Mouse (Mus musculus): ENCODE measurements around the gene 8030474K03Rik. TPM values are rescaled to one million over a fixed set of nuclear protein-coding genes. Genes with fewer than 3 reads are reported as not detected.

Gene 8030474K03Rik
- polyA plus RNA-seq (2015; fragmentation: Nextera tagmentation; extraction: Ambion mirVana) = not detected in 2 replicates

- no peak within 1 kb of the TSS for H3K27ac ChIP-seq
- H3K9ac ChIP-seq (replicated peaks) = no peak within 1 kb of the TSS
- H3K36me3 ChIP-seq = no peaks in the 10 kb centered on the region
- no peak within 1 kb of the TSS for H3K4me3 ChIP-seq (replicated peaks)
- no peak for ATAC-seq
- no peaks in the 10 kb centered on the region for H3K27me3 ChIP-seq
- no peaks in the 10 kb centered on the region for H3K9me3 ChIP-seq
- H3K4me2 ChIP-seq (replicated peaks) = no peak within 1 kb of the TSS
- no peaks in the 10 kb centered on the region for H3K4me1 ChIP-seq (replicated peaks)
- 93% methylated on average over 35 of the region's 35 CpGs for WGBS
Measured at GRCm38 (mm10) chrX:101794342-101794741, at the start of gene 8030474K03Rik, which contains the start of gene Gm4779. 8030474K03Rik (plus strand) TSS chrX:101794656. Gm4779 (minus strand) TSS chrX:101794423.

- Histone ChIP-seq H3K4me2 (replicated peaks) (no peak overlapping the region), H3K27ac (no peak overlapping the region), H3K4me3 (replicated peaks) (no peak overlapping the region), H3K4me1 (replicated peaks) (no peaks in the 10 kb centered on the region), H3K36me3 (no peaks in the 10 kb centered on the region), H3K27me3 (peaks cover 37% of the 10 kb centered on the region; the same call in 1 of the 2 replicates), H3K9me3 (no peaks in the 10 kb centered on the region), H3K9ac (replicated peaks) (no peak overlapping the region)
- ATAC-seq = no peak
- 47% methylated on average over 4 of the region's 4 CpGs for WGBS
Measured at GRCm38 (mm10) chrX:101750144-101750543, 44.3 kb upstream of the 8030474K03Rik start.

GRCm38 (mm10) chrX:101754478-101754877 is 40.0 kb upstream of the 8030474K03Rik start:
- Histone ChIP-seq H3K4me3 (replicated peaks) (no peak overlapping the region), H3K36me3 (no peaks in the 10 kb centered on the region), H3K4me2 (replicated peaks) (no peak overlapping the region), H3K27ac (no peak overlapping the region), H3K9ac (replicated peaks) (no peak overlapping the region), H3K9me3 (no peaks in the 10 kb centered on the region), H3K27me3 (peaks cover 43% of the 10 kb centered on the region; the same call in 1 of the 2 replicates), H3K4me1 (replicated peaks) (no peaks in the 10 kb centered on the region)
- WGBS = 65% methylated on average over 5 of the region's 5 CpGs
- ATAC-seq = no peak

- Histone ChIP-seq H3K9ac (replicated peaks) (no peak overlapping the region), H3K4me2 (replicated peaks) (no peak overlapping the region), H3K4me1 (replicated peaks) (no peaks in the 10 kb centered on the region), H3K9me3 (no peaks in the 10 kb centered on the region), H3K27me3 (peaks cover 28% of the 10 kb centered on the region; the same call in 1 of the 2 replicates), H3K27ac (no peak overlapping the region), H3K36me3 (no peaks in the 10 kb centered on the region), H3K4me3 (replicated peaks) (no peak overlapping the region)
- WGBS = 71% methylated on average over 5 of the region's 5 CpGs
- ATAC-seq = no peak
Measured at GRCm38 (mm10) chrX:101764621-101765020, 29.8 kb upstream of the 8030474K03Rik start.

- no peaks in the 10 kb centered on the region for H3K36me3 ChIP-seq
- H3K27ac ChIP-seq = no peak overlapping the region
- H3K9me3 ChIP-seq = no peaks in the 10 kb centered on the region
- H3K4me1 ChIP-seq (replicated peaks) = no peaks in the 10 kb centered on the region
- WGBS = 81% methylated on average over 4 of the region's 4 CpGs
- no peak overlapping the region for H3K9ac ChIP-seq (replicated peaks)
- H3K4me2 ChIP-seq (replicated peaks) = no peak overlapping the region
- no peak for ATAC-seq
- peaks cover 23% of the 10 kb centered on the region; the same call in 1 of the 2 replicates for H3K27me3 ChIP-seq
- H3K4me3 ChIP-seq (replicated peaks) = no peak overlapping the region
Measured at GRCm38 (mm10) chrX:101765111-101765510, 29.3 kb upstream of the 8030474K03Rik start.

- no peaks in the 10 kb centered on the region for H3K9me3 ChIP-seq
- 72% methylated on average over 7 of the region's 7 CpGs for WGBS
- no peaks in the 10 kb centered on the region for H3K4me1 ChIP-seq (replicated peaks)
- no peak overlapping the region for H3K27ac ChIP-seq
- H3K4me2 ChIP-seq (replicated peaks) = no peak overlapping the region
- no peak for ATAC-seq
- no peak overlapping the region for H3K9ac ChIP-seq (replicated peaks)
- peaks cover 9% of the 10 kb centered on the region; the same call in 1 of the 2 replicates for H3K27me3 ChIP-seq
- no peaks in the 10 kb centered on the region for H3K36me3 ChIP-seq
- H3K4me3 ChIP-seq (replicated peaks) = no peak overlapping the region
Measured at GRCm38 (mm10) chrX:101767280-101767679, 27.2 kb upstream of the 8030474K03Rik start.

GRCm38 (mm10) chrX:101769478-101769877 is 25.0 kb upstream of the 8030474K03Rik start:
- 78% methylated on average over 2 of the region's 2 CpGs for WGBS

GRCm38 (mm10) chrX:101770307-101770706 is 24.1 kb upstream of the 8030474K03Rik start:
- H3K27ac ChIP-seq = no peak overlapping the region
- no peaks in the 10 kb centered on the region for H3K9me3 ChIP-seq
- WGBS = 75% methylated on average over 3 of the region's 3 CpGs
- peaks cover 13% of the 10 kb centered on the region; the same call in 1 of the 2 replicates for H3K27me3 ChIP-seq
- H3K4me2 ChIP-seq (replicated peaks) = no peak overlapping the region
- no peak overlapping the region for H3K9ac ChIP-seq (replicated peaks)
- no peak for ATAC-seq
- no peaks in the 10 kb centered on the region for H3K36me3 ChIP-seq
- H3K4me1 ChIP-seq (replicated peaks) = no peaks in the 10 kb centered on the region
- no peak overlapping the region for H3K4me3 ChIP-seq (replicated peaks)

More at GRCm38 (mm10) chrX:101769478-101769877, 25.0 kb upstream of the 8030474K03Rik start:
- no peak overlapping the region for H3K4me3 ChIP-seq (replicated peaks)
- peaks cover 13% of the 10 kb centered on the region; the same call in 1 of the 2 replicates for H3K27me3 ChIP-seq
- H3K27ac ChIP-seq = no peak overlapping the region
- H3K9me3 ChIP-seq = no peaks in the 10 kb centered on the region
- H3K36me3 ChIP-seq = no peaks in the 10 kb centered on the region
- H3K4me1 ChIP-seq (replicated peaks) = no peaks in the 10 kb centered on the region
- H3K4me2 ChIP-seq (replicated peaks) = no peak overlapping the region
- H3K9ac ChIP-seq (replicated peaks) = no peak overlapping the region
- no peak for ATAC-seq

- Histone ChIP-seq H3K36me3 (no peaks in the 10 kb centered on the region), H3K4me3 (replicated peaks) (no peak overlapping the region), H3K9ac (replicated peaks) (no peak overlapping the region), H3K4me1 (replicated peaks) (no peaks in the 10 kb centered on the region), H3K4me2 (replicated peaks) (no peak overlapping the region), H3K27ac (no peak overlapping the region), H3K27me3 (peaks cover 11% of the 10 kb centered on the region; the same call in 1 of the 2 replicates), H3K9me3 (no peaks in the 10 kb centered on the region)
- 40% methylated on average over 5 of the region's 5 CpGs for WGBS
- ATAC-seq = no peak
Measured at GRCm38 (mm10) chrX:101772035-101772434, 22.4 kb upstream of the 8030474K03Rik start.

GRCm38 (mm10) chrX:101791551-101791950 is 2.9 kb upstream of the 8030474K03Rik start:
- no peaks in the 10 kb centered on the region for H3K36me3 ChIP-seq
- 0 out of 2 replicates have a peak, but pooled peaks have one; percentile 34 for ATAC-seq
- 44% methylated on average over 4 of the region's 4 CpGs for WGBS

GRCm38 (mm10) chrX:101805512-101805911 is 11.1 kb downstream of the 8030474K03Rik start:
- Histone ChIP-seq H3K4me2 (replicated peaks) (no peak overlapping the region), H3K9ac (replicated peaks) (no peak overlapping the region), H3K9me3 (no peaks in the 10 kb centered on the region), H3K4me3 (replicated peaks) (no peak overlapping the region), H3K27me3 (peaks cover 3% of the 10 kb centered on the region; the same call in 1 of the 2 replicates), H3K27ac (no peak overlapping the region), H3K36me3 (no peaks in the 10 kb centered on the region), H3K4me1 (replicated peaks) (no peaks in the 10 kb centered on the region)
- WGBS = 47% methylated on average over 2 of the region's 2 CpGs
- ATAC-seq = no peak

More at GRCm38 (mm10) chrX:101791551-101791950, 2.9 kb upstream of the 8030474K03Rik start:
- Histone ChIP-seq H3K4me2 (replicated peaks) (no peak overlapping the region), H3K4me3 (replicated peaks) (no peak overlapping the region), H3K9ac (replicated peaks) (no peak overlapping the region), H3K9me3 (no peaks in the 10 kb centered on the region), H3K27ac (no peak overlapping the region), H3K27me3 (no peaks in the 10 kb centered on the region), H3K4me1 (replicated peaks) (no peaks in the 10 kb centered on the region)

- WGBS = 69% methylated on average over 3 of the region's 3 CpGs
- H3K9ac ChIP-seq (replicated peaks) = no peak overlapping the region
- no peak overlapping the region for H3K4me2 ChIP-seq (replicated peaks)
- no peak overlapping the region for H3K4me3 ChIP-seq (replicated peaks)
- H3K27me3 ChIP-seq = peaks cover 26% of the 10 kb centered on the region; the same call in 1 of the 2 replicates
- no peaks in the 10 kb centered on the region for H3K9me3 ChIP-seq
- ATAC-seq = no peak
- H3K4me1 ChIP-seq (replicated peaks) = no peaks in the 10 kb centered on the region
- H3K36me3 ChIP-seq = no peaks in the 10 kb centered on the region
- H3K27ac ChIP-seq = no peak overlapping the region
Measured at GRCm38 (mm10) chrX:101811750-101812149, 17.3 kb downstream of the 8030474K03Rik start.

- Histone ChIP-seq H3K36me3 (no peaks in the 10 kb centered on the region), H3K4me3 (replicated peaks) (no peak overlapping the region), H3K9me3 (no peaks in the 10 kb centered on the region), H3K4me2 (replicated peaks) (no peak overlapping the region), H3K4me1 (replicated peaks) (no peaks in the 10 kb centered on the region), H3K27me3 (peaks cover 14% of the 10 kb centered on the region; the same call in 1 of the 2 replicates), H3K9ac (replicated peaks) (no peak overlapping the region), H3K27ac (no peak overlapping the region)
- 50% methylated on average over 1 of the region's 1 CpGs for WGBS
- ATAC-seq = no peak
Measured at GRCm38 (mm10) chrX:101819163-101819562, 24.7 kb downstream of the 8030474K03Rik start.
